Mouse (Mus musculus) CH12F3 (cell line): ENCODE measurements around the gene Alg9.

Experiments
- in situ Hi-C: fragments of 300-500 bp; cut with MboI; formaldehyde crosslinking; loops from 2 replicates; pipeline ENCODE4 v1.14.3; 2020; ENCODE audit warnings: low sequenced_read_pairs

Gene Alg9

DNA sequence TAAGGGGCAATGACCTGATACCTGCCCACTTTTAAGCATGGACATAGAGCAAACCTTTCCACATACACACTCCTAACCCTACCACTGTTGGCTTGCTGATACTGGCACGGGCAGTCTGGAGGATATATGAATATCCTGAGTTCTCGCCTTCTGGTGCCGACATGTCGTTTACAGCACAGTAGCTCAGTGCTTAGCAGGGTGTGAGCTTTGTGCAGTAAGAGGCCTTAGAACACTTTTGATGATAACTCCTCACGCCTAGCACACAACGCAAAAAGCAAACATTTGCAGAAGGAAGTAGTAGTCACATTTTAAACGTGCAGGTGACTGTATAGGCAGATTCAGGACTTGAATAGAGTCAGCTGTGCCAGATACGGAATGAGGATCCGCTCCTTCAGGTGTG is 74.9 kb downstream of the Alg9 start:
- in situ Hi-C loops, result loop anchor here (5.0 kb wide), 1 partner anchor 158 kb away; the partner anchor contains the start of gene Sik2

DNA sequence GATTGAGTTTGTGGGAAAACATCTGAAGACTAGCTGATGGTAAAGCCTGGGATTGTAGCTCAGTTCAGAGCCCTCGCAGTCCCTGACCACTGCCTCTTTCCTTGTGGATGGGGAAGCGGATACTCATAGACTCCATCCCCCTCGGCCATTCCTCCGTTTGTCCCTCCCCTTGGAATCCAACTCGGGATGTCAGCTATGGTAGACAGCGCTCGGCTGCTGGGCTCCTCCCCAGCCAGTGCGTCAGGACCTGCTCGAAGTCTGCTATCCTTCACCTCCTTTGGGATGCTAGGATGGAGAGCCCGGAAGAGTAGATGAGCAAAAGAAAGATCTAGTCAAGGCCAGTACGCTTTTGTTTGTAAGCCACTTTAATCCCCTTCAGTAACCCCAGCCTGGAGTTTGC is 75.5 kb downstream of the Alg9 start:
- in situ Hi-C loops, result loop anchor here (5.0 kb wide), 1 partner anchor 157 kb away; the partner anchor contains the start of gene Sik2

GRCm38 (mm10) chr9:50850713-50851112 is 75.9 kb downstream of the Alg9 start:
- in situ Hi-C loops, result loop anchor here (5.0 kb wide), 1 partner anchor 157 kb away; the partner anchor contains the start of gene Sik2

- in situ Hi-C loops, result loop anchor here (5.0 kb wide), 1 partner anchor 155 kb away; the partner anchor contains the start of gene Sik2
These were observed 78.0 kb downstream of the Alg9 start for GRCm38 (mm10) chr9:50852634-50853349.

GRCm38 (mm10) chr9:50854376-50854775 is 79.6 kb downstream of the Alg9 start:
- in situ Hi-C loops, result loop anchor here (5.0 kb wide), 1 partner anchor 153 kb away; the partner anchor contains the start of gene Sik2

DNA sequence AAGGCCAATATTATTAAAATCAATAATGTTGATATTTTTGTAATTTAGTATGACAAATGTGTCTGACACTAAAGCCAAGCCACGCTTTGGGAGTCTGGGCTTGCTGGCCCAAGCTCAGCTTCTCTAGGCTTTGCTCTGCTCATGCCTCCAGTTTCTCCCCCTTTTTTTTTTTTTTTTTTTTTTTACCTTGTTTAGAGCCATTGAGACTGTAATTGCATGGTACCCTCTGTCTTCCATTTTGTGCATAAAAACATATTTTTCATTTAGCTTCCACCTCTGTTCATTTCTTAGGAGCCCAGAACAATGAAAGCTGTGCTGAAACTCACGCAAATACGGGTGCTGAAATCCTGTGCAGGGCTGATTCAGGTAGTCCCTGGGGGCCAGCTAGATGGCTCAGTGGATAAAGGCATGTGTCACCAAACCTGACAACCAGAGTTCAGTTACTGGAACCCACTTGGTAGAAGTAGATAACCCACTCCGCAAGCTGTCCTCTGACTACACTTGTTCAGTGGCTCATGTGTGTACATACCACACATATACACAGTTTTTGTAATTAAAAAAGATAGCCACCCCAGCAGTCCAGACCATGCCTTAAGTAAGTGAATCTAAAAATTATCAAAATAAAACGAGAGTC is 80.4 kb downstream of the Alg9 start:
- in situ Hi-C loops, result no loop called here

DNA sequence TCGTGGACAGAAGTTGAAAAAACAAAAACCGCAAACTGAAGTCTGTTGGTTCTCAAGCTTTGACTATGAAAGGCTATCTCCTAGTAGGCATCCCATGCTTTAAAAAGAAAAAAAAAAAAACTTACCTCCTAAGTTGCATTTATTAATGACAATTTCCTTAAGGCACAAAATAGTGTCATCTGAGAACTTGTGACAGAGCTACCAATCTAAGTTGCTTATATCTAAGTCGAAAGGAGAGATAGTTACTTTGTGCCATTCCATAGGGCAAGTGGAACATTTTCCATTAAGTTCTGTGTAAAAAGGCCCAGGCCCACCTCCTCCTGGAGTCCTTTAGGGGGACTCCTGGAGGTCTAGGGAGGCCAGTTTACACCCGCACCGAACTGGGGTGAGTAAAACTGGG is 81.0 kb downstream of the Alg9 start:
- in situ Hi-C loops, result no loop called here

DNA sequence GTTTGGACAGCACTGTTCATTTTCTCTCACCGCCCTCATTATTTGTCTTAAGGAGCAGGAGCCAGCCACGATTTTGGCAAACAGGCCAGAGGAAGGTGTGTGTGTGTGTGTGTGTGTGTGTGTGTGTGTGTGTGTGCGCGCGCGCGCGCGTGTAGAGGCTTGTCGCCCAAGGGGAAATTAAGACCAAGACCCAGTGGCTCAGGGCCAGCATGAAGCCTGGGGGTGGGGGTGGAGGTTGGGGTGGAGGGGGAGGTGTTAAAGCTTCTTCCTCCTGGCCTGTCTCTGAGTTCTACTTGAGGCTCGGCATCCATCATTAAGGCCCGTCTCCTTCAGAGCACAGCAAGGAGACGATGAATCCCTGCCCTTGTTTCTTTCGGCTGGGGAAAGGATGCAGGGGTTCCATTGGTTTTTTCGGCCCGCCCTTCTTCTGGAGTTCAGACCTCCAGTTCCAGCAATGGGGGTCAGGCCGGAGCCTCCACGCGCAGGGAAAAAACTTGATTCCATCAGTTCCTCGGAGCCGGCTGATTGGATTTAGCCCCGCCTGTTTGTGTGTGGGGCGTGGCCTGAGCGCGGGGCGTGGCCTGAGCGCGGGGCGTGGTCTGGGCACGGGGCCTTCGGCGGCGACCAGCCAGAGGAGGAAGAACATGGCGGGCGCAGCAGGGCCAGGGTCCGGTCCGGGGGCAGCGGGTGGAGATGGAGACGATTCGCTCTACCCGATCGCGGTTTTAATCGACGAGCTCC is 81.7 kb downstream of the Alg9 start:
- in situ Hi-C loops, result no loop called here

- in situ Hi-C loops, result no loop called here
These were observed 82.3 kb downstream of the Alg9 start for GRCm38 (mm10) chr9:50857082-50857641.

GRCm38 (mm10) chr9:50858681-50859080 is 83.9 kb downstream of the Alg9 start:
- in situ Hi-C loops, result no loop called here

GRCm38 (mm10) chr9:50861119-50861839 is 86.5 kb downstream of the Alg9 start:
- in situ Hi-C loops, result no loop called here

- in situ Hi-C loops, result no loop called here
These were observed 89.0 kb downstream of the Alg9 start for GRCm38 (mm10) chr9:50863824-50864223.

- in situ Hi-C loops, result no loop called here
These were observed 90.1 kb downstream of the Alg9 start for GRCm38 (mm10) chr9:50864877-50865276.

GRCm38 (mm10) chr9:50865803-50866202 is 91.0 kb downstream of the Alg9 start:
- in situ Hi-C loops, result no loop called here

DNA sequence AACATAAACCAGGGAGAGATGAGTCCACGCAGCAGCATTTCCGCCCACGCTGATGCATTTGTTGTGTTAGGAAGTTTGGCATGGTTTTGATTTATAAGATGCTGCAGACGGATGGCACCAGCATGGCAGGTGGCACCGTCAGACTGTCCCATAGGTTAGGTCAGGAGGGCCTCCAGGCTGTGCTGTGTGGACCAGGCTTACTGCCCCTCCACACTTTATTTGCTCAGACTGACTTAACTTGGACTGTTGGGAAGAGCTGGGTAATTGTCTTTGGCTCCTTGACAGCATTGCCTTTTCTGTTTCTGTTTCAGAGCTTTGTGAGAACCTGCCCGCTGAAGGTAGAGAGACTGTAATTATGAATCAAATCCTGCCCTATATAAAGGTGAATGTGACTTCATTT is 92.2 kb downstream of the Alg9 start:
- in situ Hi-C loops, result no loop called here

DNA sequence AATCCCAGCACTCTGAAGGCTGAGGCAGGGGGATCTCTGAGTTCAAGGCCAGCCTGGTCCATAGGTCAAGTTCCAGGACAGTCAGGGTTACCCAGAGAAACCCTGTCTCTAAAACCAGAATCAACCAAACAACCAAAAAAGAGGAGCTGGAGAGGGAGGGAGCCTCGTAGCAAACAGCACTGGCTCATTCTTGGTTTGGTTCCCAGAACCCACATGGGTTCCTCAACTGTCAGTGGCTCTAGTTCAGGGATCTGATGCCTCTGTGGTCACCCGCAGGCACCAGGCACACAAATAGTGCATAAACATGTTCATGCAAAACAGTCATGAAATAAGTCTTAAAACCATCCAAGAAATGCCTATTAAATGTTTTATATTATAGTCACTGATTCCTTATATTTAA is 93.4 kb downstream of the Alg9 start:
- in situ Hi-C loops, result no loop called here

- in situ Hi-C loops, result no loop called here
These were observed 98.4 kb downstream of the Alg9 start for GRCm38 (mm10) chr9:50873210-50873609.

GRCm38 (mm10) chr9:50874031-50874430 is 99.2 kb downstream of the Alg9 start:
- in situ Hi-C loops, result no loop called here

DNA sequence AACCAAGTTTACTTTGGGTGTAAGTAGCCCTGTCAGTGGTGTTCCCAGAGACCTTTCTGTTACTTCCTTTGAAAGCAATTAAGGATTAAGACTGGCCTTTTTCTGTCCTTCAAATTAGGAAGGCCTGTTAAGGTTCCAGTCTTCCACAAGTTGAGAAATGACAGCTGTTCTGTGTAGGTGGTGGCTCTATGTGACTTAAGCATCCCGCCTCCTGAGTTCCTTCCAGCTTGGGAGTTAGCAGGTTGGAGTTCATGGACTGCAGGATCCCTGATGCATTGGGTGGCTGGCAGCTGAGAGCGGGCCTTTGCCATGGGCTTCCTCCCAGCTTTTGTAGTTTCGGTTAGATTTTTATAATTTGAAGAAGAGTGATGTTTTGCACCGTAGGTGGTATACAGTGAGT is 100.7 kb downstream of the Alg9 start:
- in situ Hi-C loops, result no loop called here

DNA sequence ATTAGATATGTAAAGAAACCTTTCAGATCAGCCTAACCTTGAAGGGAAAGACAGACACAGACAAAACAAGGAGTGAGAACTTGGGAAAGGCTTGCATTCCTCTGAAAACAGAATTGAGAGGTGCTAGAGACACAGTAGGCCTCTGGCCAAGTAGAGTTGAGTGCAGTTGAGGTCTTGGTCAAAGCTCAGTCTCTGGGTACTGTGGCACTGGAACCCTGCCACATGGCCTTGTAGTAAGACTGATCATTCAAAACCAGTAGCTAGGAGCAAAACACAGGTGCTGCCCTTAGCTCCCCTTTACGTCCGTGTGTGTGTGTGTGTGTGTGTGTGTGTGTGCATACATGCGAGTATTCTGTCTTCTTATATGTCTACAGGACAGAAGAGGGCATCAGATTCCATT is 101.5 kb downstream of the Alg9 start:
- in situ Hi-C loops, result no loop called here

GRCm38 (mm10) chr9:50877431-50877830 is 102.6 kb downstream of the Alg9 start:
- in situ Hi-C loops, result no loop called here
